Mouse (Mus musculus) heart, adult 18-20 months (tissue): ENCODE data around the gene Parp1. TPM values are rescaled to one million over a fixed set of nuclear protein-coding genes. Genes with fewer than 3 reads are reported as not detected.
A peak's percentile ranks its signal among the peaks of the same experiment; 100 is the strongest.

ENCODE experiments used
- DNase-seq, 2 experiments: peaks; one replicate each; pipeline ENCODE4 v3.0.0; 2021 to 2022; ENCODE audit warnings: mixed read lengths in 1 of 2
- long read RNA-seq, 2 experiments: library from polyadenylated mRNA; stranded (forward); transcript quantifications; one replicate each; pipeline ENCODE4 v2.0.0; 2021
- total RNA-seq, 2 experiments: library from RNA; stranded (reverse); gene quantifications; 2 replicates each; pipeline ENCODE4 v1.2.3; 2021

The Parp1 gene
- 10 to 100 TPM; 61.7 to 63.5 TPM for total RNA-seq
- long read RNA-seq, experiment 1, transcript Parp1-201 (23 exons, 3,873 nt), result major isoform, 17 of 30 reads
- long read RNA-seq, experiment 1, partial matches to known transcripts, result 7 of 30 reads
- long read RNA-seq, experiment 1, other reads (novel, unspliced or antisense), result 6 of 30 reads
- long read RNA-seq, experiment 2, transcript Parp1-201 (23 exons, 3,873 nt), result major isoform, 5 of 10 reads
- long read RNA-seq, experiment 2, partial matches to known transcripts, result 4 of 10 reads
- long read RNA-seq, experiment 2, other reads (novel, unspliced or antisense), result 1 of 10 reads

- DNase-seq, result peak; percentile 98
Observed at GRCm38 (mm10) chr1:180568761-180569452, at the start of gene Parp1. Parp1 (plus strand) TSS chr1:180568924.

DNA sequence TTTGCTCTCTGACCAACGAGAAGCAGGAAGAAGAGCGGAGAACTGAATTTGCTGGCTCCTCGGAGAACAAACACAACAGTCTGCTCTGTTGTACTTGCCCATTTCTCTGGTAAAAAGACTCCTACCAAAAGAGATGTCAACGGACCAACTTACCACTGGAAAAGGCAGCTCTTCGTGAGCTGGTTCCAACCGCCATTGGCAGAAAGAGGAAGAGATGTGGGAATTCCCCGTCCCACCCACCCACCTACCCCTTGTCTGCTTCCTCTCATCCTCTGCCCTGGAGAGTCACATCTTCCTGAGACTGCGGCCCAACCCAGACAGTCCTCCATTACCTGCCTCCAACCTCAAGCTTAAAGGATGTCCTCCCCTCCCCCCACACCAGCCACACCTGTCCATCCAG lies 49.2 kb upstream of the Parp1 start:
- no peak for DNase-seq

GRCm38 (mm10) chr1:180520190-180520589 lies 48.5 kb upstream of the Parp1 start:
- DNase-seq, result no peak

- DNase-seq, result no peak
Observed at GRCm38 (mm10) chr1:180523320-180523719, 45.4 kb upstream of the Parp1 start.

- DNase-seq, result no peak
Observed at GRCm38 (mm10) chr1:180525301-180525700, 43.4 kb upstream of the Parp1 start.

- no peak for DNase-seq
Observed at GRCm38 (mm10) chr1:180529847-180530246, 38.9 kb upstream of the Parp1 start.

GRCm38 (mm10) chr1:180530457-180531263 lies 38.1 kb upstream of the Parp1 start:
- no peak for DNase-seq

GRCm38 (mm10) chr1:180532671-180533070 lies 36.1 kb upstream of the Parp1 start:
- DNase-seq, result no peak

DNA sequence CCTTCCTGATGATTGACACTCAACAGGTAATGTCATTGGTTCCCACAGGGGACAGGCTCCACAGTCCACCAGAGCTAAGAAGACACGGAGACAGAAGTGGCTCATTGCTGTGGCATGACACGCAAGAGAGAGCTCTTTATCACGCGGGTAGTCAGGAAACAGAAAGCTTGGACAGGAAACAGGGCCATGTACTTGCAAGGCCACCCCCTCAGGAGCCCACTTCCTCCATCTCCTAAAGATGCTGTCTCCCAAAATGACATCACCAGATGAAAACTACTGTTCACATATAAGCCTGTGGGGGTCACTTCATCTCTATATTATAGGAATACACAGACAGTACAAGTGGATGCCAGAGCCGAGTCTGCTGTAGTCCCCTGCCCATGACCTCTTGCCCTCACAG lies 32.0 kb upstream of the Parp1 start:
- DNase-seq, result no peak

- peak in 1 of 2 experiments; percentile 31 for DNase-seq
Observed at GRCm38 (mm10) chr1:180541251-180541650, 27.5 kb upstream of the Parp1 start.

DNA sequence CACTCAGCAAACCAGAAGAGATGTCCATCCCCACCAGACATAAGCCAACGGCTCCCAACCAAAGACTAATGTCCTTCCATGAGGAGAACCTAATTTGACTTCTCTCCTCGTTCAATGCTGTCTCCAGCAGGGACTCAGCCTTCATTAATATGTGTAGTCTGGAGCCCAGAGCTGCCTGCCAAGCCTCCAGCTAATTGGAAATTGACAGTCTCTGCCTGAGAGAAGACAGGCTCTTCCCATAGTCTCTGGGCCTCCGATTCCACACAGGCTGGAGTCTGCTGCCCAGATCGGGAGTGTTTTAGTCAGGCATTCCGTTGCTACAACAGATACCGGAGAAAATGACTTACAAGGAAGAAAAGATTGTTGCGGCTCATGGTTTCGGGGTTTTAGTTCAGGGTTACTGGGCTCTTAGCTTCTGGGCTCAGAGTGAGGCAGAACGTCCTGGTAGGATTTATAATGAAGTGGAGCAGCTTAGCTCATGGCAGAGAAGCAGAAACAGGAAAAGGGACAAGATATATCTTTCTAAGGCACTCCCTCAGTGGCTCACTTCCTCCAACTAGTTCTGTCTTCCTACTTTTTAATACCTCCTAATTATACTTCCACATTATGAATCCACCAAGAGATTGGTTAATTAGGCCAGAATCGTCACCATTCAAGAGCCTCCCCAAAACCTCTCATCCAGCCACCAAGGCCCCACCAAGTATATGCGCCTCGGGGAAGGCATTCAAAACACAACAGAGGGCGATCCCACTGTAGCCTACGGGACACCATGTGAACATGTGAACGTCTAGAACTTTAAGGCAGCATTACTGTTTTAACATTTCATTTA lies 26.6 kb upstream of the Parp1 start:
- DNase-seq, result no peak

- no peak for DNase-seq
Observed at GRCm38 (mm10) chr1:180542712-180543371, 25.9 kb upstream of the Parp1 start.

- DNase-seq, result no peak
Observed at GRCm38 (mm10) chr1:180545918-180546545, 22.7 kb upstream of the Parp1 start.

GRCm38 (mm10) chr1:180546798-180547750 lies 21.6 kb upstream of the Parp1 start:
- DNase-seq, result no peak

DNA sequence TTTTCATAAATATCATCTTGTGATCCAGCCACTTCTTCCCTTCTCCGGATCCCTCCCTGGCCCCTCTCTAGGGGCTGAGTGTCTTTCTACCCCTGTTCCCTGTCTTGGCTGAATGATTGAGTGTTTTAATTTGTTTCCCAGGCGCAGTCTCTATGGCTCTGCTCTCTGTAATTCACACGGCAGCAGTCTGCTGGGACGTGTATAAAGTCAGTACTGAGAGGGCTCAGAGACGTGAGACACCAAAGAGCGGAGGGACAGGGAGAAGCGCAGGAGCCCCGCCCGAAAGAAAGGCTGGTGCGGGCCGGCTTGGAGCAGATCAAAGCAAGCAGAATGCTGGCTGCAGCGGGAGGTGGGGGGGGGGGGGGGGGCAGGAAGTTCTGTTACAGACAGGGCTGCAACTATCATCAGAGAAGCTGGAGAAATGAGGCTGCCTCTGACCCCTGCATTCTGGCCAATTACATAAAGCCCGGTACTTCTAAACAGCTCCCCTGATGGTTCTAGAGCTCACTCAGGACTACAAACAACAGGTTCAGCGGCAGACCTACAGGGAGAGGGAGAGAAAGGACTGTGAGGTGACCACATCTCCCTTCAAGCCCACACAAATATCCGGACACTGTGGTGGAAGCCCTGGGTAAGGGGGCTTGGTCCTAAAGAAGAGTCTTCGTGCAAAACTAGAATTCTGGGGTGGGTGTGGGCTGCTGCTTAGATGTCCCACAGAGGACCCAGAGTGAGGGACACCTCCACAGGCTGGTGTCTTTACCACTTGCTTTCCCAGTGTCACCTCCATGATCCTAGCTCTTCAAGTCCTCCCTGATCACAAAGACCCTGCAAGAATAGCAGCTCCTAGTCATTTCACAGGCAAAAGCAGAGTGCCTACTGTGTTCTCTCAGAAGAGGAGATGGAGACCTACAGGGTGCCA lies 20.7 kb upstream of the Parp1 start:
- peak in 1 of 2 experiments; percentile 12 for DNase-seq

GRCm38 (mm10) chr1:180549539-180550308 lies 19.0 kb upstream of the Parp1 start:
- no peak for DNase-seq

DNA sequence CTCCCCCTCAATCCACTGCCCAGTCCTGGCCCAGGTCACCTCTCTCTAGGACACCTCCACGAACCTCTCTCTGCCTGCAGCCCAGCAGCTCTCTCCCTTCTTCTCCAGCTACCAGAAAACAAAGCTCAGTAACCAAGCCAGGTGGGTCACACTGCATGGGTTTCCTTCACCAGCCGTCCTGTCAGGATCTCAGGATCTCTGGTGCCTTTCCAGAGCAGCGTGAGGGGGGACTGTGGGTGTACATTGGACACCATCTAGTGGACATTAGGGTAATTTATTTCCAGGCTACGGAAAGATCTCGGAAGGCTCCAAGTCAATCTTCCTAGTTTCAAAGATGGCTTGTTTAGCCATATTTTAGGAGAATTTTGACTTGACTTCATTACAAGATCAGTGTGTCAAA lies 18.0 kb upstream of the Parp1 start:
- peak; percentile 22 to 46 for DNase-seq

DNA sequence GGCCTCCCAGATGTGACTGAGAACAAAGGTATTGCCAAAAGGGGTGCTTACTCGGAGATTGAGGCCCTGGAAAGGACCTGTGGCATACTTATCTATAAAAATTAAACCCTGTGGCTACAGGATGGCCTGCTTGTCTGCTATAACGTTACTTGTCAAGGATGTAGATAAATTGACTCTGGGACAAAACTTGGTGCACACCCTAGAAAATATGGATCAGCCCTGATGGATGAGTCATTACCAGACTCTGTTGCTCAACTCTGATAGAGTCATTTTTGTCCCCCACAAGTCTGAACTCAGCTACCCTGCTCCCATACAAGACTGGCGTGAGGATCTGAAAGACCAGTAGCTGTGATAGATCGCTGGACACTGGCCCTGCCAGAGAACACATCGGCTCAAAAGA lies 11.8 kb upstream of the Parp1 start:
- DNase-seq, result no peak
